Mouse (Mus musculus) spleen, adult 12 weeks (tissue): Measurements from ENCODE around the gene Nrde2.
A peak's percentile ranks its signal among the peaks of the same experiment; 100 is the strongest.
"Not testable (repeated sequence)": the region's sequence is repeated elsewhere in the genome, so short reads cannot be mapped to it uniquely, and the experiment has no call there.

Source experiments
- DNase-seq: peaks from one replicate; pipeline ENCODE4 v3.0.0; 2022; ENCODE audit warnings: low spot score

Gene Nrde2

DNA sequence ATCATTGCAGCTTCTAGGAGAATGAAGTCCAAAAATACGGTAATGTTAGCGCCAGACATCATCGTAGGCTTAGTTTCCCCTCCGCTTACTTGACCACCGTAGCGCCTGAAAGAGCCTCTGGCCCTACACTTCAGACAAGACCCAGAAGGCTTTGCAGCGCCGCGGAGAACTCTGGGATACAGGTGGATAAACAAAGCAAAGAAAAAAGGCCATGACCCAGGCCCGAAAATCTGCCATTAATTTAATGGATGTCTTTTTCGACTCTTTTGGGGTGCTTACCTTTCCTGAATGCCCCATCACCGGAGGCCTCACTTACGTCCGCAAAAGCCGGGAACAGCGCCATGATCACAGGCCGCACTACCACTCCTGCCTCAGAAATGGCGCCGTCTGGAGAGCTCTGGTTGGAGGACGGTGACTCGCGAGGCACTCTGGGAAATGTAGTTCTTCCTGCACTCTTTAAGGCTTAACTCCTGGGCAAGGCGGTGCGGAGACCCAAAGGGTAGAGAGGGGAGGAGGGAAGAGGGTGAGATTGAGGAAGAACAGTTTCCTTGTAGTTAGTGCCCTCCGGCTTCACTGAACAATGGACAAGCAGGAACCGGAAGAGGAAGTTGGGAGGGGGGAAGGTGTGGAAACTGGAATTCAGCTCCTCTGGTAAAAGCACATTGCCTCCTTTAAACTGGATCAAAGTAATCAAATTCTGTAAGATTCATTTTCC lies at the start of gene Nrde2:
Gene Nrde2 (minus strand): TSS at position 393 of the 715 bp plus-strand sequence.
- DNase-seq: peak; percentile 81

GRCm38 (mm10) chr12:100206926-100207325 lies 47.5 kb upstream of the Nrde2 start:
- DNase-seq: no peak

- DNase-seq: no peak
Observed at GRCm38 (mm10) chr12:100206521-100206920, 47.1 kb upstream of the Nrde2 start.

DNA sequence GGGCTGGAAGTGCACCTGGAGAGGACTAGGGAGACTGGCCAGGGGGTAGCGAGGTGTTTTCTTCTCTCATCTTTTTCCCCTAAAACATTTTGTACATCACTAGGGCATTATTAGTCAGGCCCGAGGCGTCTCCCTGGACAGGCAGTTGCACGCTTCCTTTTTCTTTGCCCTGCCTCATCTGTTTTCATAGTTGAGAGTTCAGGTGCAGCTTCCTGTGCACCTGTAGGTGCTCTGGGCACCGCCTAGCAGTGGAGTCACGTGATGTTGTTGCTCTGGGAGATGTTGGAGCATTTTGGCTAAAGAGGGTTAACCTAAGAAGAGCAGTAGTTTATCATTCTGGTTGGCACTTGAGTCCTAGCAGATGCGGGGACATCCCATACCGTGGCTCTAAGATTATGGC lies 45.7 kb upstream of the Nrde2 start:
- no peak for DNase-seq

DNA sequence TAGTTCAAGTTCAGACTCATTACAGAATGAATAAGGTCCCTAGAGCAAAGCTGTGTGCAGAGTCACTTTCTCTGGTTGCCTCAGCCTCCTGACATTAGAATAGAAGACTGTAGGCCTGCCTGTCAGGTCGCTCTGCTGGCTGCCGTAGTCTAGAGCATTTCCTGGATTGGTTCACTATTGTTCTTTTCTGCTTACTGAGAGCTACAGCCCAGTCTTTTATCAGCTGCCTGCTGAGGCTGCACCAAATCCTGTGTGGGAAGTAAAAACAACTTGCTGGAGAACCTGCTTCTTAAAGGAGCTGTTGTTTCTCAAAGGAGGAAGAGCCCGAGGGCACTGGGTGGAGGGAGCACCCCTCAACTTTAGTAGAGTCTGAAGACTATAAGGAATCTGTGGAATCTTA lies 44.3 kb upstream of the Nrde2 start:
- DNase-seq: no peak

DNA sequence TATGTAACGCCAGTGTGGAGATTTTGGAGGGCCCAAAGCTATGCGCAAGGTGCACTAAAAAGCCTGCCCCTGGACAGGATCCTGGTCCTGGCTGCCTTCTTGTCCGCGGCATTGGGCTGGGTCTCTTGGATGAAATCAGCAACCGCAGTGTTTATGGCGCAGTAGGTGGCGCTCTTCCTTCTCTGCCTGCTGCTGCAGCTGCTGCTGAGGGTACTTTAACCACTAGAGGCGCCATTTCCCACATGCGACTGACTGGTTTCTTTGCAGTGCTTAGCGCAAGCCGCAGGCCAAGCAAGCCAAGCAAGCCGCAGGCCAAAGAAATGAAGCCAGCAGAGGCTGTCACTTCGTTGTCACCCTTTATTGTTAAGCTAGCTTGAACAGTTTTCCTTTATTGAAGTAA lies 42.4 kb upstream of the Nrde2 start:
- peak; percentile 82 for DNase-seq

GRCm38 (mm10) chr12:100201363-100201711 lies 41.9 kb upstream of the Nrde2 start:
- DNase-seq: no peak

GRCm38 (mm10) chr12:100200645-100201362 lies 41.4 kb upstream of the Nrde2 start:
- DNase-seq: no peak

DNA sequence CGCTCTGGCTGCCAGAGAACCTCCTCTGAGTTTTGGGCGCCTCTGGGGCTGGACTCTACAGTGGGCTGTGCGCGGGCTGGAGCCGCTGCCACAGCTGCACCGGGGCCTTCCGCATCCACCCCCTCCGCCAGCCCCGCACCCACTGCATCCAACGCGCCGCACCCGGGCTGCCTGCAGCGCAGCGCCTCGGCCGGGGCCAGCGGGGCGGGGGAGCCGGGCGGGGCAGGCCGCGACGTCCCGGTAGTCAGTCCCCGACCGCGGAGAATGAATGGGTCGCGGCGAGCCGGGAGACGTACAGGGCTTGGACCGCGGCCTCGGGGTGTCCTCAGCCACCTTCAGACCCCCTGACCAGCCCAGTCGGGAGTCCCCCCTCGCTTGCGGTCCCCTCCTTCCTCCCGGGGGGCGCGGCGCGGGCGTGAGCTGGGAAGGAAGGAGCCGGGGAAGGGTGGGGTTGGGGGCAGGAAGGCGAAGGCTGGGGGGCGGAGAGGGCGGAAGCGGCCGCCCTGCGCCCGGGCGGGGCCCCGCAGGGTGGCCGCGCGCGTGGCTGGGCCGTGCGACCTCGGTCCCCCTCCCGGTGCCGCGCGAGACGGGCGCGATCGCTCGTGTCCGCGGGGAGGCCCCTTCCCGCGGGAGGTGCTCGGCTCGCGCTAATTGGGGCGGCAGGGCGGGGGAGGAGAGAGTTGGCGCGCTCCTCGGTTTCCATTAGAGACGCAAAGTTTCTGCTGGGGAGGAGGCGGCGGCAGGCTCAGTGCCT lies 40.6 kb upstream of the Nrde2 start:
- DNase-seq: peak; percentile 70

GRCm38 (mm10) chr12:100198967-100199660 lies 39.7 kb upstream of the Nrde2 start, which contains the start of gene Calm1:
Calm1 (plus strand) TSS chr12:100199435.
- peak; percentile 90 for DNase-seq

DNA sequence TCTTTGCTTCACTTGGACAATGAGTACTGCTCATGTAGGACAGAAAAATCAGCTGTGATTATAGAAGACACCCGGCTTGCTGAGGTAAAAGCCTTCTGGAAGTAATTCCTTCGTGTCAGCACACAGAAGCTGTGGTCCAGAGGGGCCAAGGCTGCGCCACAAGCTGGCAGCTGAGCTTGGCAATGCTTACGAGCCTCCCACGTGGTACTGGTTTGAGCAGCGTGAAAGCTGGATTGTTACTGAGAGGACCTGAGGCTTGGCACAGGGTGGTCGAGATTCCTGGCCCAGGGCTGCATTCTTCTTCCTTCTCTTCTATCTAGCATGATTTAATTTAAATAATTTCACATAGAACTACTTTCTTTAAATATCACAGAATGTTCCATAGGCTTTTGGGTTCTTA lies 37.3 kb upstream of the Nrde2 start:
- DNase-seq: no peak

- no peak for DNase-seq
Observed at GRCm38 (mm10) chr12:100194181-100194580, 34.7 kb upstream of the Nrde2 start.

DNA sequence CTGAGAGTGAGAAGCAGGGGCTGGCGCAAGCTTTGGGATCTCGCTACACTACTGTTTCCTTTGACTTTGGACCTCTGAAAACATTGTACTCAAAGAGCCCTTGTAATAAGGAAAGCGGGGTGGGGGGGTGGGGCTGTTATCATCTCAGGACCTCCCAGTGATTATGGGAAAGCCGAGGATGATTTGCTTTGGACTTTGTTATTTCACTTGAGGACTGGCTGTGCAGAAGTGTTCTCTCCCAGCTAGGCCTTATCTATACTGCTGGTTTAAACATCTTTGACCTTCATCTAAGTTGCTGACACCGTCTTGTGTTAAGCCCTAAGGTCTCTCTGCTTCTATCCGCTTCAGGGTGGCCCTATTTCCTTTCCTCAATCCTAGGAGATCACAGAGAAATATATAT lies 31.3 kb upstream of the Nrde2 start:
- DNase-seq: no peak

DNA sequence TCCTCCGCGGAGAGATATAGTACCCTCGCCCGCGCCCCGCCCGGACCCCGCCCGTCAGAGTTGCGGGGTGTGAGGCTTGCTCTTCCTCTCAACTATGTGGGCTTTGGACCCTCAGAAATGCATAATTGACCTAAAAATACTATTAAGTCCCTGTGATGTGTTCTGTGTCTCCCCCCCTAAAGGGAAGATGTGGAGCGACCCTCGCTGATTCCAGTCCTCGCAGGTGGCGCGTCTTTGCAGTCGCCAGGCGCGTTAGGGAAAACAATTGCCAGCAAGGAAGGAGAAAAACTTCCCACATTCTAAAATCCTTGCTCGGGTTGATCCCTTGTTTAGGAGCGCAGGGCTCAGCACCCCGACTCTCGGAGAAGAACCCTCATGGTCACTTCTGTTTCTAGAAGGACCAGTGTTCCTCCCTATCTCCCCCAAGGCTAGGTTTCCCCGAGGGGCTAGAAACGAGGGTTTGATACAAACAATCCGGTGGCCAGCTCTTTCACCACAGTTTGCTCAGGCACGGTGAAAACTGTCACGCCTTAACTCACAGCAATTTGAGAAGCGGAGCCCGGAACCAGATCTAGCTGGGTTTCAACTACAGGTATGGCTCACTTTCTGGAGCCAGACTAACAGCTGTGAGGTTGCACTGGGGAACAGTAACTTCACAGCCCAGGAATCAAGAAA lies 28.4 kb upstream of the Nrde2 start:
- no peak for DNase-seq

DNA sequence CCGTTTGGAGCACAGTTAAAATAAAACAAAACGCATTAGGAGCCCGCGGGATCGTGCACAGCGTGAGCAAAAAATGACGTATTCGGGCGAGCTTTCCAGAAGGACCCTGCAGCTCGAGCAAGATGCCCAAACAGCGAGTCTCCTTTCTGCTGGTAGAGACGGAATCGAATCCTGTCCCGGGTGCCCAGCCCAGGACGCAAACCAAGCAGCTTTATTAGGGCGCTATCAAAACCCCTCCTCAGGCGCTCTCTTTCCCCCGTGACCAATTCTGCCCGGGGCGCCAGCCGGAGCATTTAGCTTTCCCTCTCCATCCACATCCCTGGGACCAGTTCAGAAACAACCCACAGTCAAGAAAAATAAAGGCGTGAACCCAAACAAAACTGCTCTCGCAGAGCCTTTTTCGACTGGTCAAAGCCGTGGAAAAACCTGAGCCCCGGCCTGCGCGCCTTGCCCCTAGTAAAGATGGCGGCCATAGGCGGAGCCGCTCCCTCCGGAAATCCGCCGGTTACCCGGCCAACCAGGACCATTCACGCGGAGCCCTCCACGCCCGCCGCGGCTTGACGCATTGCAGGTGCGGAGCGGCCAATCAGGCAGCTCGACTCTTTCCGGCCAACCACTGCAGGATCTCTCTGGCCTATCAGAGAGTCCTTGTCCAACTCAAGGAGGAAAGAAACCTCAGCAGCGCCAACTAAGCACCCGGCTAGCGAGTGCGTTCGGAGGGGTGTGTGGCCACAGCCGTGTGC lies 27.7 kb upstream of the Nrde2 start:
- DNase-seq: peak; percentile 97

DNA sequence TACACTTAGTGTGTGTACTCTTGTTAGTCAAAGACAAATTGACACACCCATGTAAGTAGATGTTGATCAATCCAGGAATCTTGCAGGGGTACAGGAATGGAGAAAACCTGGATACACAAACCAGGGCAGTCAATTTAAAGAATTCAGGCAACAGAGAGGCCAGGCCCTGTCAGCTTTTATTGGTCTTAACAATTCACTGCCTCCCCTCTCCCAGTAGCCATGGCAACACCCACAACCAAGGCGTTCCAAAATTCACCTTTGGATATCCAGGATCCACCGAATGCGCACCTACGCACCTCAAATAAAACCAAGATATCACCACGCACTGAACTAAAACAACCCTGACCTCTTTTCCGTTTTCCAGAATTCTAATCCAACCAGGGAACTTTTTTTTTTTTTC lies 26.9 kb upstream of the Nrde2 start:
- no peak for DNase-seq

DNA sequence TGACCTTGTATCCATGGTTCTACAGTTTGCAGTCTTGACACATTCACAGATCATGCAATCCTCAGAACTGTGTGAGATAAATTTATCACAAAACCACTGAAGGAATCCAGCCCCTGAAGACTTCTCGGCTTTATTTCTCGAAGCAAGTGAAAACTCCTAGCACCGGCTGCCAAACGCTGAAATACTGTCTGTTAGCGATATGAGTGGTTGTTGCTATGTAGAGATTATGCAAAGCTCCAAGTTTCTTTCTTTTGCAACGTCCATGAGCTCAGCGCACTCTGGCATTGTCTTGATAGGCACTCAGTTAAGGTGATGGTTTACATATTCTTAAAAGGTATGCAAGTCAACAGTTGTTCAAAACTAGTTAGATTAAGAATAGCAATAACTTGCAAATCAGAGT lies 26.4 kb upstream of the Nrde2 start:
- DNase-seq: no peak

- DNase-seq: not testable (repeated sequence)
Observed at GRCm38 (mm10) chr12:100184976-100185375, 25.5 kb upstream of the Nrde2 start.

DNA sequence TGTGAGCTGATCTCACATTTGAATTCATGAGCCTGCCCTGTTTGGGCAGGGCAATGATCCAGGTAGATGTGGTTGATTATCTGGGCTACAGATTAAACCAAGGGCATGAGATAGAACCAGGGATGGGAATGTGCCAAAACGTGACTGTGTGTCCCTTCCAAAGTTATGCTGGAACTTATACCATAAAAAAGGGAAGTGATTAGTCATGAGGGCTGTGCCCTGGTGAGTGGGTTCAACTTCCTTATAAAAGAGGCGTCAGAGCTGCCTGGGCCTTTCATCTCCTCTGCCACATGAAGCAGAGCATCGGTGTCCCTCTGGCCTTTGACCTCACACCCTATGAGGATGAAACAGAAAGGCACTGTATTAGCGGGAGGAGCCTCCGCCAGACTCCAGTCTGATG lies 24.5 kb upstream of the Nrde2 start:
- DNase-seq: no peak

GRCm38 (mm10) chr12:100182676-100183075 lies 23.2 kb upstream of the Nrde2 start:
- DNase-seq: no peak

GRCm38 (mm10) chr12:100180802-100181201 lies 21.3 kb upstream of the Nrde2 start:
- DNase-seq: no peak
